Mouse (Mus musculus) gastrocnemius, postnatal 14 days (tissue): ENCODE measurements around the gene R3hdm2. TPM values are rescaled to one million over a fixed set of nuclear protein-coding genes. Genes with fewer than 3 reads are reported as not detected.

Experiments
- DNase-seq: peaks from one replicate; pipeline ENCODE4 v3.0.0; 2021; ENCODE audit warnings: mixed read lengths
- intact Hi-C: fragments of 180-260 bp; cut with DNase I; formaldehyde crosslinking; loops from one replicate; pipeline ENCODE4 v1.15.1; 2025; ENCODE audit warnings: low total_unique reads
- long read RNA-seq, 2 experiments: library from polyadenylated mRNA; stranded (forward); transcript quantifications; one replicate each; pipeline ENCODE4 v2.0.0; 2021
- total RNA-seq, 2 experiments: library from RNA; stranded (reverse); gene quantifications; 2 replicates each; pipeline ENCODE4 v1.2.3; 2021

R3hdm2 gene
- total RNA-seq = 10 to 100 TPM; 84.1 to 89.2 TPM
- long read RNA-seq, experiment 1, full-length matches to known transcripts = 9 of 43 reads
- long read RNA-seq, experiment 1, partial matches to known transcripts = 11 of 43 reads
- long read RNA-seq, experiment 1, other reads (novel, unspliced or antisense) = 23 of 43 reads
- long read RNA-seq, experiment 2, full-length matches to known transcripts = 12 of 40 reads
- long read RNA-seq, experiment 2, partial matches to known transcripts = 18 of 40 reads
- long read RNA-seq, experiment 2, other reads (novel, unspliced or antisense) = 10 of 40 reads

DNA sequence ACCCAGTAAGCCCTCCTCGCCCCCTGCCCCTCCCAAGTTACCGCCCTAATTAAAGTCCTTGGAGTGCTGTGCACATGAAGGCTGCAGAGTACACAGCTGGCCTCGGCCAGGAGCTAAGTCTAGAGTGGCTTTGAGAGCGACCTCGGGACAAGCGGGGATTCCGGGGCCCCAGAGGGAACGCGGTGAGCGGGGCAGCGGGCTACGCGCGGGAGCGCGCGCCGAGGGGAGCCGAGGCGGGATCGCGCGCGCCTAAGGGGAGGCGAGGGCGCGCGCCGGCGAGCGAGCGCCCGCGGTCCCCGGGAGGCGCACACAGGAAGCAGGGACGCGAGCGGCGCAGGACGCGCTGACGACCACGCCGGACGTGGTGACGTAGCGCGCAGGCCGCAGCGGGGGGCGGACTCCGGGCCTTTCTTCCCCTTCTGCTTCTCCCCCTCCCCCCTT, at the start of gene R3hdm2:
Gene R3hdm2, plus strand, starts transcription at position 77 of the 441 bp plus-strand sequence.
- intact Hi-C loops = no loop called here
- peak; percentile 94 for DNase-seq

DNA sequence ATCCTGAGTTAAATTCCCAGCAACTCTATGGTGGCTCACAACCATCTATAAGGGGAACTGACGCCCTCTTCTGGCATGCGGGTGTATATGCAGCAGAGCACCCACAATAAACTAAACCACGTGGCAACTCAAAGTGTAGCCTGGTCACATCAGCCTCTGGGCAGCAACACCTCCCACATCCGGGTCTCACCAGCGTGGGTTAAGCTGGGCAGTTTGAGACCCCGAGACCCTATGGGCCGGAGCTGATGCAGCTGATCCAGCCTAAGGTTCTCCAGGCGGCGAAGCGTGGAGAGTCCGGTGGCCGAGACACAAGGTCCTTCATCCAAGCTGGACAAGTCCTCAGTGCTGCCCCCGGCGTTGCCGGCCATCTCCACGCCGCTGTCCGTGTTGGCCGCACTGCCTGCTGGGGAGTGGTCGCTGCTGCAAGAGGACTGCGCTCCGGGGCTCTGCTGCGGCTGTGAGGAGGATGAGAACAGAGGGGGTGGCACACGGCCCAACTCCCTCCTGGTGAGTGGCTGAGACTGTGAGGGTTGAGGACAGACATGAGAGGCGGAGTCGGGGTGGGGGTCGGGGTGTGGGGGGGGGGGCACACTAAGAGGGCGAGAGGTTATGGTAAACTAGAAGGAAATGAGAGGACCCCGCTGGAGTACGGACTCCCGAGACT, 47.8 kb upstream of the R3hdm2 start:
- DNase-seq = no peak
- intact Hi-C loops = no loop called here

DNA sequence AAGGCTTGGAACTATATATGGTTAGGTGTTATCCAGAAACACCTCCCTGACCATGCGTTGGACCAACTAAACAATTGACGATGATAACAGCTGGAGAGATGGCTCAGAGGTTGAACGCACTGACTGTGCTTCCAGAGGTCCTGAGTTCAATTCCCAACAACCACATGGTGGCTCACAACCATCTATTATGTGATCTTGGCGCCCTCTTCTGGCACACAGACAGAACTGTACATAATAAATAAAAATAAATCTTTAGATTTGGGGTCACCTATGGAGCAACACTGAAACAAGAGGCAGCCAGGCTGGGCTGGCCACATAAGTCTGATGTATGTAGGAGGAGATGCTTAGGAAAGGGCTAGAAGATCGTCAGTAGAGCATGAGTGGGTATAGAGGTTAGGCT, 47.0 kb upstream of the R3hdm2 start:
- intact Hi-C loops = no loop called here
- no peak for DNase-seq

DNA sequence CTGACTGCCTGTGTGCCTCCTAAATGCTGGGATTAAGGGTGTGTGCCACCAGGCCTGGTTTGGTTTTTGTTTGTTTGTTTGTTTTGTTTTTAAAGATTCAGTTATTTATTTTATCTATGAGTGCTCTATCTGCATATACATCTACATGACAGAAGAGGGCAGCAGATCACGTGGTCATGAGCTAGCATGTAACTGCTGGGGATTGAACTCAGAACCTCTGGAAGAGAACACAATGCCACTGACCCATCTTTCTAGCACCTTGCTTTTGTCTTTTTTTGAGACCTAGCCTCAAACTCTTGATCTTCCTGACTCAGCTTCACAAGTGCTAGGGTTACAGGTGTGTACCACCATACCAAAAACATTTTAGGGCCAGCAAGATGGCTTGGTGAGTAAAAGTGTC, 44.9 kb upstream of the R3hdm2 start:
- DNase-seq = no peak
- intact Hi-C loops = no loop called here

DNA sequence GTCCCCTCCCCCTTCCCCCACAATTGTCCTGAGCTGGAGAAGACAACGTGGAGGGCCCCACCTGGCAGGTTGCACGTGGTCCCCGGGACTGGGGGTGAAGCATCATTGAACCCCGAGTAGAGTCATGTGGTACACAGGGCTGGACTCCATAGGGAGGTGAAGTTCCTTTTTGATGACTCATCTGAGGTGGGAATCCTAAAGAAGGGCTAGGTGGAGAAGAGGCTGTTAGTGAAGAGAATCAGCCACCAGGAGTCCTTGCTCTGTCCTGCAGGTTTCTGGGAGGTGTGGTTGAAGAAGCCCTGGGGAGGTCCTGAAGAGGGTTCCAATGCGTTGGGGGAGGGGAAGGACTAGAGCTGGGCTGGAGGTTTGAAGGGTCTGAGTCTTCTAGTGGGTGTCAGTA, 43.2 kb upstream of the R3hdm2 start:
- intact Hi-C loops = no loop called here
- no peak for DNase-seq

DNA sequence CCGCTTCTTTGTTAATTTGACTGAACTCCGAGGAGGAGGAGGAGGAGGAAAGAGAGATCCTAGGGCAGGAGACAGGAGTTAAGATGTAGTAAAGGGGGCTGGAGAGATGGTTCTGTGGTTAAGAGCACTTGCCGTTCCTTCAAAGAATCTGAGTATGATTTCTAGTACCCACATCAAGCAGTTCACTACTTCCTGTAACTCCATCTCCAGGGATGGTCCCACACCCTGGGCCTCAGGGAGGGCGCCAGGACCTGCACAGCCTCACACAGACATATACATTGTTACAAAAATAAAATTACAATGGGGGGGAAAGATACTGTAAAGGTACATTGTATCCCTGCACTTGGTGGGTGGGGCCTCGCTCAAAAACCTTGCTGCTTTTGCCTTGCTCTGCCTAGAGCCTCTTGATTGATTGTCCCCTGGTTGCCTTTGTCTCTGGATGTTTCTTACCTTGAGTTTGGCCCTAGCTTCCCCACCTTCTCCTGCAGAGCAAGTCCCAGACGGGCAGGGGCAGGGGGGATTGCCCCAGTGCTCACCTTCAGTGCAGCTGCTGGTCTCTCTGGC, 42.5 kb upstream of the R3hdm2 start:
- intact Hi-C loops = no loop called here
- no peak for DNase-seq

DNA sequence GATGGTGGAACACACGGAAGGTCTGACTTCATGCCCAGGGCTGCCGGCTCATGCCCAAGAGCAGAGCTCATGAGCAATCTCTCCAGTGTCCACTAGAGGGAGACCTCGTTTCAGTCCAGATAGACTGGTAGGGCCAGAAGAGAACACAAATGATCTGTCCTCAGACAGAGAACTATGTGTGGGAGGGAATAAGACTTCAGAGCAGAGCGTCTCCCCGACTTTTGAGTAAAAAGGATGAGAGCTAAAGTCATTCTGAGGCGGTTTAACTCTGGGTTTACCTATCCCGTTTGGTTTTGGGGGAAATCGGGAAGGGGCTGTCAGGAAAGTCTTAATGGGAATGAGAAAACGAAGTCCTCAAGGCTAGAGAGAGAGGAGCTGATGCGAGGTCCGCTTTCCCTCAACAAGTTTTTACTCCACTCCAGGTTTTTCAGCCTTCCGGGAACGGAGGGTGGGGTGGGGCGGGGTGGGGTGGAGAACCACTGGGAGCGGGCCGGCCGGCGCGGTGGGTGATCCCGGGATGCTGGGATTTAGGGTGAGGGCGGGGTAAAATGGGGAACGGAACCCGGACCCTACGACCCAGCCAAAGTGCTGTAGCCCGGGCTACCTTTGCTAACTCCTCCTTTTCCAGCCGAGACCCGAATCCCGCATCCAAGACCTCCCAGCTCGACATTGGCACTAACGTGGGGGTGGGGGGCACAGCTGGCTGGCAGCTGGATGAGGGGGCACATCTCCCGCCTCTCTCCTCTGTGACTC, 41.0 kb upstream of the R3hdm2 start:
- intact Hi-C loops = no loop called here
- peak; percentile 84 for DNase-seq

DNA sequence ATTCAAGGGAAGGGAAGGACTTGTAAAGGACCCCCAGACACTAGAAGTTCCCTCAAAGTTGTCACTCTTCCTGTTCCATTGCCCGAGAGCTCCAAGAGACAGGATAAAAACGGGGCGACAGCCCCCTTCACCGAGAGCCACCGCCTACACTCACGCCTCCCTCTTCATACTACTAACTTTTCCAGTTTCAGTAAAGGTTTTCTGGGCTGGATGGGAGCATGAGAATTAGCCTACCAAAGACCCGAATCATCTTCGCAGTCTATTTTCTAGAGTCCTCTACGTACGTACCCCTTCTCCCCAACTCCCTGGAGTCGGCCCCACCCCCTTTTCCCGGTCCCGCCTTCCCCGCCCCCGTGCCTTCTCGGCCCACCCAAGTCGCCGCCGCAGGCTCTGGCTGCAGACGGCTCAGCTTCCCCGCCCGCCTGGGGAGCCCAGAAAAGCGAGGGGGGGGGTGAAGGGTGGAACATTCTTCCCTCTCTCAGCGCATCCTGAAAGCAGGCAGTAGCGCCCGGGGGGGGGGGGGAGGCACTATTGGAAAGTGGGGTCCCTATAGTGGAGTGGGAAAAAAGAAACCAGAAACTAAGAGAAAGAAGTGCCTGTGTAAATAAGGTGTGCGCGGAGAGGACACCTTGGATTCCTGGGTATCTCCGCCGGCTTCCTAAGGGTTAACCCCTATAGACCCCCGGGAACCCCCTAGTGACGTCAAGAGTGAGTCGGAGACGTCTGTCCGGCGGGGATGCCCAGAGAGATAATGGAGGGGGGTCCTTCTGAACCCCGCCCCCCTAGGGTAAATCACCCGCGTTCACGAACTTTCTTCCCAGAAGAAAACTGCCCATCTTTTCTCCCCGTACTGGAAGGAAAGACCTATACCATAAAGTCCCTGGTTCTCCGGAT, 40.2 kb upstream of the R3hdm2 start:
- intact Hi-C loops = no loop called here

DNA sequence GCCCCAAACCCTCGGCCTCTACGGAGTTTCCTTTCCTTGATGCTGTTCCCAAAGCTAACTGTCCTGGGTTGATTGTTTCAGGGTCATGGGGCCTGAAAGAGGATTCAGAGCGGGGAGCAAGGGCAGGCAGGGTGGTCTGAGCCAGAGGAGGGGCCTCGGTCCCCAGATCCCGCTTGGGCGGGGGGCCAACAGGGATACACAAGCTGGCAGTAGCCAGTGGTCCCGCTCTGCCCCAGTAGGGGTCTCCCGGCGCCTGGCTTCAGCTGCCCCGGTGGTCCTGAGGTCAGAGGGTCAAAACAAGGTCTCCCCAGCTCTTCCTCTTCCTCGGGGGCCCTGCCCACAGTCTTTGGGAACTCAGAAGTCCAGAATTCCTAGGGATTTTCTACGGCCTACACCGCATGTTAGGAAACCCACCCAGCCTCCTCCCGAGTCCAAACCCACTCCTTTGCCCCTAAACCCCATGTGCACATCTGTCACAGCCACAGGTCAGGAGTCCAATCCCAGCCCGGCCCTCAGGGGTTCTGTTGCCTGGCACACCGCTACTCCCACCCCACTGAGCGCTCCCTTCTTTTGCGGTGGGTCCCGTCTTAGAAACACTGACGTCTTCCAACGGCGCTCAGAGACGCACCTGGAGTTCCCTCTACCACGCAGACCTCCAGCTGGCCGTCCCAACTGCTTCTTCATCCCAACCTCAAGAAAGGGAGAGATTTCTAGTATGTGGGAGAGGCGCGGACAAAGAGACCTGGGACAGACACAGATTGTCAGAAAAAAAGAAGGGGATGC, 39.4 kb upstream of the R3hdm2 start:
- intact Hi-C loops = no loop called here

More for the DNA sequence above, 40.2 kb upstream of the R3hdm2 start:
- peak; percentile 78 for DNase-seq

DNA sequence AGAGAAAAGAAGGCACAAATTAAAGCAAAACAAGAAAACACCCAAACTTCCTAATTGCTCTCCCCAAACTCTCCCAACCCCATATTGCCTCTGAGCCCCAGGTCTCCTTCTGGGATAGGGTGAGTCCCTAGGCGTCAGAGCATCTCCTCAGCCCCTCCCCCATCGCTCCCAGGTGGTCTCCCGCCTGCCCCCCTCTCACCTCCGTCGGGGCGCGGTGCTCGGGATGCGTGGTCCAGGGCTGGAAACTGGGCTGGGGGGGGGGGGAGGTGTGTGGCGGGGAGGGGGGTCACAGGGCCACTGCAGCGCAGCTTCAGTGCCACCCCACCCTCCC, 38.8 kb upstream of the R3hdm2 start:
- DNase-seq = no peak
- intact Hi-C loops = no loop called here

More for the DNA sequence above, 39.4 kb upstream of the R3hdm2 start:
- DNase-seq = no peak

DNA sequence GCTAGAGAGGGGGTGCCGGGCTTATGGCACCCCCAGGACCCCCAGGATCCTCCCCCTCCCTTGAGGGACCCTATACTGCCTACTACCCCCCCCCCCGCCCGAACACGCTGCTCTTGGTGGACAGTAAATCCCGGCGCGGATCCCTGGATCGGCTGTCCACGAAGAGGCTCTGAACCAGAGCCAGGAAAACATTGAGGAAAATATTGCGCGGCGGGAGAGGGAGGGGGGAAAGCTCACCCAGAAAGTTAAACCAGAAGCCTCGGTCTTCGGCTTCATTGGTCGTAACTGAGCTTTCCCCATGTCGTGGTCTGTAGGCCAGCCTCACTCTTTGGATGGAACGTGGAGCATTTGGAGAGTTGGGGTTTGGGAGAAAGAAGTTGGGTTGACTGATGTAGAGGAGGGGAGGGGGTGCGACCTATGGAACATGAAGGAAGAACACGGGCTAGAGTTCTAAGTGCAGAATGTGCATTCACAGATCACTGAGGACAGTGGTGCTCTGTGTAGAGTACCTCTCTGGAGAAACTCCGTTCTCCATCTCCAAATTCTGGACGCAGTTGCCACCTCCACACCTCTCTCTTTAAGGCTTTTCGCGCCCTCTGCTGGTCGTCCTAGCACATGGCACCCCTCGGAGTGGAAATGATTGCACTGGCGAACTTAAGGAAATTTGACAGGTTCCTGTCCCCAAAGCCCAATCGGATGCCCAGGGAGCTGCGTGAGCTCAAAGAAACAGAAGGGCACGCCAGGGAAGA, 38.1 kb upstream of the R3hdm2 start, which contains the start of gene Gli1:
Gene Gli1, minus strand, starts transcription at position 84 of the 749 bp plus-strand sequence.
- intact Hi-C loops = no loop called here
- peak; percentile 86 for DNase-seq

DNA sequence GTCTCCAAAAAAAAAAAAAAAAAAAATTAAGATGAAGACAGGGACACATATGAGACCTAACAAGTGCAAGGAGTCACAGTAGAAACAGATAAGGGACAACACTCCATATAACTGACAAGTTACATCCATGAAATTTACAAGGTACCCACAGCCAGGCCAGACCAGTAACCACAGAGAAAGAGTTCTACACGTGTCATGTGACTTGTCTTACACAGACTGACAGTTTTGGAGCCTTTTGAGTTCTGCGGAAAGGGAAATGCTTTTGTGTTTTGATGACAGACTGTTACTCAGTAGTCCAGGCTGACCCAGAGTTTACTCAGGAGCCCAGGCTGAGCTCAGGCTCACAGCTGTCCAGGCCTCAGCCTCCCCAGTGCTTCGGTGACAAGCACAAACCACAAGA, 37.1 kb upstream of the R3hdm2 start:
- intact Hi-C loops = no loop called here
- DNase-seq = no peak

DNA sequence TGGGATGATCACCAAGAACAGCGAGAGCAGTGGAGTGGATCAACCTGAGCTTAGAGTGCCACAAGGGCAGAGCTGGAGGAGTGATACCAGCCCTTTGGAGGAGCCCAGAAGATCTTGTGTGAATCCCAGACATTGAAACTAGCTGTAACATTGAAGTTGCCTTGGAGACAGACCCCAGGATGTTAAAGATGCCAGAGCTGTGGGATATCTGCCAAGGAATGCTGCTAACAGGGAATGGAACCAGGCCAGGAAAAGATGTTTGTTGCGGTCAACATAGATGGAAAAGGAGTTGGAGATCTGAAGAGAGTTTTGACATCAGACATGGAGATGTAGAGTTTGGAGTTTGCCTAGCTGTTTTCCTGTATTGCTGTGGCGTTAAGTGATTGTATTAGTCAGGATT, 34.0 kb upstream of the R3hdm2 start:
- DNase-seq = no peak
- intact Hi-C loops = no loop called here

DNA sequence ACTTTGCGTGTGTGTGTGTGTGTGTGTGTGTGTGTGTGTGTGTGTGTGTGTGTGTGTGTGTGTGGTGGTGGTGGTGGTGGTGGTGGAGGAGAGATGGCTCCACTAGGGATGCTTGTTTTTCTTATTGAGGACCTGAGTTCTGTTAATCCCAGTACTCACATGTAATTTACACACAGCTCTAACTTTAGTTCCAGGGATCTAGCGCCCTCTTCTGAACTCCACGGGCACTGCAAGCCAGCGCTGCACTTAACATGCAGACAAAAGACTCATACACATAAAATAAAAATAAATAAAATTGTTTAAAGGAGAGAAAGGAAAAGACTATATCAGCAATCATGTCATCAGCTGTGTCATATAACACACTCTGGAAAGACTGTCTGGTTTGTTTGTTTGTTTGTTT, 31.2 kb upstream of the R3hdm2 start:
- DNase-seq = no peak
- intact Hi-C loops = no loop called here

DNA sequence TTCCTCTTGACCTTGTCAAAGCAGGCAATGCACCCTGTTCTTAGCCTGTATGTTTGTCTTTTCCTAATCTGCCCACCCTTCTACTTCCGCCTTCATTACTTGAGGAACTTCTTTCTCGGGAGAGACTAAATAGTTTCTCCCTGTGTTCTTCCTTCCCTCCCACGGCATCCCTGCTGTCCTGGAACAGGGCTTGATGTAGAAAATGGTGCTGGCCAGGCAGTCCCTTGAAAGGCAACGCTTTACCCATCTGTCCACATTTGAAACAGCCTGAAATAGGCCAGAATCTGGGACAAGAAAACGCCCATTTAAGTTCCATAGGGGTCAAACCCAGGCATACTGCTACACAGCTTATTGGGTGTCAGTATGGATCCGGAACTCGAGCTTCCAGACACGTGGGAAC, 30.3 kb upstream of the R3hdm2 start:
- intact Hi-C loops = loop anchor here (10.0 kb wide), 1 partner anchor 115 kb away; no protein-coding TSS in a partner anchor

DNA sequence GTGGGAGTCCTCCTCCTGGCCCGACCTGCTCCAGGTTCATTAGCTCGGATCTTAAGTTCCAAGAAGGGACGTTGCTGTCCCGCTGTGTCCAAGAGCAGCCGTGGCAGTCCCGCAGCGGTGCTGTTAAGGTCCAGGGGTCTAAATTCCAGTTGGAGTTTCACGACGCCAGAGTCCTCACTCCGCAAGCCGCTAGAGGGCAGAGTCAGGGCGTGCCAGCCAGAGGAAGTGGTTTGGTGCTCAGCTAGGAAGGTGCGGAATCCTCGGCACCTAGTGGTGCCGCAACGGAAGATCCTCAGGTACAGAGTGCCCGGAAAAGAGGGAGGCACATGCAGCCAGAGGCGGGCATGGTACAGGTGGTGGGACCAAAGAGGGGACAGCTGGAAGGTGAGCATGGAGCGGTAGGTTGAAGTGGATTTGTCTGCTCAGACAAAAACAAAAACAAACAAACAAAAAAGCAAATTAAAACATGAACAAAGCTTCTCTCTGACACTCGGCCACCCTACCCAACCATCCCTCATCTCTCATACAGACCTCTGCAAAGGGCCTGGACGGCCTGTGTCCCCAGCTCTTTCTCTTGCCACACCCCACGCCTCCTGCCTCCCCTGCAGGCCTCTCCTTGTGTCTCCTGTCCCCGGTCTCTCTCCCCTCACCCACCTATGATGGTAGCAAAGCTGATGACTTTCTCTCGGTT, 29.4 kb upstream of the R3hdm2 start:
- DNase-seq = peak; percentile 63
- intact Hi-C loops = loop anchor here (10.0 kb wide), 1 partner anchor 114 kb away; no protein-coding TSS in a partner anchor

More for the DNA sequence above, 30.3 kb upstream of the R3hdm2 start:
- DNase-seq = no peak

DNA sequence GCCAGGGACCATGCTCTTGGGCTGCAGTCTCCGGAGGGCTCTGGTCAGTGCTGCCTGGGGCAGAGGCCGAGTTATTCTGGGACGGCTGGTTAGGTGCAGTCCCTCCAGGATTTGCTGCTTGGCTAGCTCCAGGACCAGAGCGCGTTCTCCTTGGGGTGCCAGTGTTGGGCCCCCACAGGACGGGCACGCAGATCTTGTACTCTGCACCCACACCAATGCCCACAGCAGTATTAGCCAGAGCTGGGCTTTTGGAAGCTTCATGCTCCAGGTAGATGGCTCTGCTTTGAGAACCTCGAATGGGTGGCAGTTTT, 28.9 kb upstream of the R3hdm2 start:
- DNase-seq = no peak
- intact Hi-C loops = loop anchor here (10.0 kb wide), 1 partner anchor 114 kb away; no protein-coding TSS in a partner anchor
